Mouse (Mus musculus) stomach, postnatal 0 days (tissue): ENCODE results near the gene Mmp15.

Experiments used
- CTCF ChIP-seq: IDR thresholded peaks from 2 replicates; pipeline ENCODE4 v1.5.1; 2016; ENCODE audit warnings: antibody characterized with exemption, low read depth, mild to moderate bottlenecking, moderate library complexity
- EP300 ChIP-seq: optimal IDR thresholded peaks from 2 replicates; pipeline ENCODE3; 2016; ENCODE audit warnings: antibody characterized with exemption

DNA sequence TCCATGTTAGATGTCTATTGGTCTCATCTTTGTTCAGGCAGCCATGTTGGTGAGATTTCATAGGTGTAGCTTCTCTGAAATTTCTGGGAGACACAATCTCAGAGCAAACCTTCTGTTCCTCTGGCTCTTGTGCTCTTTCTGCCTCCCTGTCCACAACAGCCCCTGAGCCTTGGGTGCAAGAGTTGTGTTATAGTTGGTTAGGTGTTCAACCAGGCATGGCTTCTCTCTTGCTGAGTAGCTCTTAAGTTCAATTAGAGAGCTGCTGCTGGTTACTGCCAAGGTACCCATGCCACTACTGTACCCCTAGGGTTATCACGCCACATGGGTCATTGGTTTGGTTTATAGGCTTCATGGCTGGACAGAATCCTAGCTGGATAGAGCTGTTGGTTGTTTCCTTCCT, 36.7 kb upstream of the Mmp15 start:
- TF ChIP-seq CTCF (no peak), EP300 (no peak)
